Mouse (Mus musculus) stomach, postnatal 0 days (tissue): Measurements from ENCODE around the gene 5330417H12Rik.

ENCODE experiments used
- CTCF ChIP-seq: IDR thresholded peaks from 2 replicates; pipeline ENCODE4 v1.5.1; 2016; ENCODE audit warnings: antibody characterized with exemption, low read depth, mild to moderate bottlenecking, moderate library complexity
- EP300 ChIP-seq: optimal IDR thresholded peaks from 2 replicates; pipeline ENCODE3; 2016; ENCODE audit warnings: antibody characterized with exemption

DNA sequence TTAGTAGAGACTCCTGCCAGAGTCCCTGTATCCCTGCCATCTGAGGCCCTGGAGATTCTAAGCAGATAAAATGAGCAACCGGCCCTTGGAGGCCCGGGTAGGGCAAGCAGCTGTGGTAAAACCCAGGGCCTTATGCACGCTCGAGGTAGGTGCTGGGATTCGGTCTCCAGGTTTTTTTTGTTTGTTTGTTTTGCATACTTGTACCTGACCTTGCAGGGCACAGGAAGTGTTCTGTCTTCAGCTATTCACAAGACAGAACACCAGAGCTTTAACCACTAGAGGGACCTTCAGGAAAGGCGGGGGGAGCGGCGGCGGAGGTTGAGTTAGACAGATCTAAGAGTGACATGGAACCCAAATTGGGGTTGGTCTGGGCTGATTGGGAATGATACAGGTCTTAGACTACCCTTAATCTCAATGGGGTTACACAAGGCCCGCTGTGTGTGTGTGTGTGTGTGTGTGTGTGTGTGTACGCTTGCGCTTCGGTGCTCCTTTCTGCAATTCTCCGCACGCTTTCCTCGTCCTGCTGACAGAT lies 30.6 kb downstream of the 5330417H12Rik start:
- peak; percentile 76 for TF ChIP-seq CTCF
- TF ChIP-seq EP300, result no peak
